Mouse (Mus musculus) E14TG2a.4 (cell line): ENCODE measurements around the gene Ccl22.

Experiments used
- CTCF ChIP-seq: conservative IDR thresholded peaks from 2 replicates; pipeline ENCODE4 v1.5.1; 2014; ENCODE audit warnings: low read length
- NANOG ChIP-seq: IDR thresholded peaks from 2 replicates; pipeline ENCODE4 v1.6.1; 2014; ENCODE audit warnings: borderline replicate concordance, low read length, mixed read lengths

DNA sequence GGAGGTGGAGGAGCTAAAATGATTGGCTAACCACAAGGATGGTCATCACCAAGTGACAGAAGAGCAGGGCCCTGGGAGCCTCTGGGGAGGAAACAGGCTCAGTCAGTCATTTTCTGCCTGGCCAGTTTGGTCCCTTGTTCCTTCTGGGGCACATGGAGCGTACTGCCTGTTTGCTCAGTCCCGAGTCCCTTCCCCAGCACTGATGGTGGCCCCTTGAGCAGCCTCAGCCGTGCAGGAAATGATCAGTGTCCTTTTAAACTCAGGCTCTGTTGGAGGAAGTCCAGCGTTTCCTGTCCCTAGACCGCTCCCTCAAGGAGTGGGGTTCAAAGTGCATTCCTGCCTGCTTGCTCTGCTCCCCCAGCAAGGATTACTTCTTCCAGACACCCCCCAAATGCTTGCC is 33.1 kb downstream of the Ccl22 start:
- no peak for TF ChIP-seq CTCF
- TF ChIP-seq NANOG: no peak
